Mouse (Mus musculus) left cerebral cortex, postnatal 4 days (tissue): Measurements from ENCODE around the gene Lrrc34. TPM values are rescaled to one million over a fixed set of nuclear protein-coding genes. Genes with fewer than 3 reads are reported as not detected.

Experiments used
- DNase-seq: peaks from one replicate; pipeline ENCODE4 v3.0.0-alpha.2; 2022
- intact Hi-C: fragments of 180-260 bp; cut with DNase I; formaldehyde crosslinking; loops from one replicate; pipeline ENCODE4 v1.15.1; 2025
- total RNA-seq, 2 experiments: library from RNA; stranded (reverse); gene quantifications; 2 replicates each; pipeline ENCODE4 v1.2.3; 2021

Lrrc34 gene
- total RNA-seq = under 1 TPM in 1 of 2 experiments, not detected in 1; 0.58 TPM

GRCm38 (mm10) chr3:30647440-30648090 lies at the start of gene Lrrc34:
Gene Lrrc34 (minus strand): TSS chr3:30647869.
- DNase-seq = peak; percentile 42
- intact Hi-C loops = no loop called here

GRCm38 (mm10) chr3:30696346-30696745 lies 48.7 kb upstream of the Lrrc34 start:
- intact Hi-C loops = loop anchor here (5.0 kb wide), 1 partner anchor 96 kb away; the partner anchor contains the start of gene Sec62
- peak; percentile 58 for DNase-seq

GRCm38 (mm10) chr3:30695661-30696060 lies 48.0 kb upstream of the Lrrc34 start:
- DNase-seq = no peak
- intact Hi-C loops = loop anchor here (5.0 kb wide), 1 partner anchor 97 kb away; the partner anchor contains the start of gene Sec62

GRCm38 (mm10) chr3:30690976-30691375 lies 43.3 kb upstream of the Lrrc34 start:
- intact Hi-C loops = no loop called here

GRCm38 (mm10) chr3:30687216-30687615 lies 39.5 kb upstream of the Lrrc34 start:
- intact Hi-C loops = no loop called here
- DNase-seq = no peak

More at GRCm38 (mm10) chr3:30690976-30691375, 43.3 kb upstream of the Lrrc34 start:
- DNase-seq = no peak

GRCm38 (mm10) chr3:30683190-30683589 lies 35.5 kb upstream of the Lrrc34 start:
- intact Hi-C loops = no loop called here
- no peak for DNase-seq

GRCm38 (mm10) chr3:30658486-30658885 lies 10.8 kb upstream of the Lrrc34 start:
- no peak for DNase-seq
- intact Hi-C loops = no loop called here

GRCm38 (mm10) chr3:30655937-30656336 lies 8.3 kb upstream of the Lrrc34 start:
- DNase-seq = no peak
- intact Hi-C loops = no loop called here

GRCm38 (mm10) chr3:30650062-30650841 lies 2.6 kb upstream of the Lrrc34 start:
- intact Hi-C loops = no loop called here
- DNase-seq = peak; percentile 6

GRCm38 (mm10) chr3:30648466-30648865 lies 797 bp upstream of the Lrrc34 start:
- no peak for DNase-seq
- intact Hi-C loops = no loop called here

GRCm38 (mm10) chr3:30646761-30647160 lies 908 bp downstream of the Lrrc34 start:
- DNase-seq = no peak
- intact Hi-C loops = no loop called here

- intact Hi-C loops = no loop called here
Observed at GRCm38 (mm10) chr3:30644207-30644606, 3.5 kb downstream of the Lrrc34 start, which contains the start of gene Lrriq4. Gene Lrriq4 (plus strand): TSS chr3:30644507.

GRCm38 (mm10) chr3:30635629-30636028 lies 12.0 kb downstream of the Lrrc34 start:
- intact Hi-C loops = no loop called here
- DNase-seq = no peak

More at GRCm38 (mm10) chr3:30644207-30644606, 3.5 kb downstream of the Lrrc34 start, which contains the start of gene Lrriq4:
- DNase-seq = peak; percentile 38

GRCm38 (mm10) chr3:30633681-30634080 lies 14.0 kb downstream of the Lrrc34 start:
- DNase-seq = no peak
- intact Hi-C loops = no loop called here

- no peak for DNase-seq
- intact Hi-C loops = no loop called here
Observed at GRCm38 (mm10) chr3:30620132-30620531, 27.5 kb downstream of the Lrrc34 start.

GRCm38 (mm10) chr3:30610930-30611329 lies 36.7 kb downstream of the Lrrc34 start:
- intact Hi-C loops = no loop called here
- no peak for DNase-seq

- intact Hi-C loops = loop anchor here (5.0 to 10.0 kb wide), 2 partner anchors 198 to 336 kb away; no protein-coding TSS in a partner anchor
- DNase-seq = no peak
Observed at GRCm38 (mm10) chr3:30608999-30609398, 38.7 kb downstream of the Lrrc34 start.

GRCm38 (mm10) chr3:30603256-30603655 lies 44.4 kb downstream of the Lrrc34 start:
- DNase-seq = no peak
- intact Hi-C loops = loop anchor here (10.0 kb wide), 1 partner anchor 342 kb away; no protein-coding TSS in a partner anchor

GRCm38 (mm10) chr3:30602740-30603098 lies 45.0 kb downstream of the Lrrc34 start:
- DNase-seq = peak; percentile 70
- intact Hi-C loops = loop anchor here (10.0 kb wide), 1 partner anchor 342 kb away; no protein-coding TSS in a partner anchor

- intact Hi-C loops = loop anchor here (10.0 kb wide), 1 partner anchor 343 kb away; no protein-coding TSS in a partner anchor
- peak; percentile 96 for DNase-seq
Observed at GRCm38 (mm10) chr3:30602065-30602739, 45.5 kb downstream of the Lrrc34 start, which contains the start of gene Mynn. Gene Mynn (plus strand): TSS chr3:30602065.

GRCm38 (mm10) chr3:30601610-30602064 lies 46.0 kb downstream of the Lrrc34 start:
- DNase-seq = no peak
- intact Hi-C loops = loop anchor here (10.0 kb wide), 1 partner anchor 343 kb away; no protein-coding TSS in a partner anchor
